Mouse (Mus musculus): ENCODE measurements at regions not wholly inside any gene's neighbourhood (a gene's known extent, or its start where the extent isn't known, plus 50 kb on each side); places are given as distances from the start of the nearest gene placed in this dataset.

- no peak for DNase-seq (ENCODE audit: low read depth, low spot score)
Measured at GRCm38 (mm10) chr10:44733641-44734040, 205.3 kb upstream of the Prdm1 start.

- DNase-seq (ENCODE audit: low read depth, low spot score): no peak
Measured at GRCm38 (mm10) chr10:44730721-44731120, 202.4 kb upstream of the Prdm1 start.

GRCm38 (mm10) chr10:44728963-44729362, 200.7 kb upstream of the Prdm1 start:
- DNase-seq (ENCODE audit: low read depth, low spot score): no peak

DNA sequence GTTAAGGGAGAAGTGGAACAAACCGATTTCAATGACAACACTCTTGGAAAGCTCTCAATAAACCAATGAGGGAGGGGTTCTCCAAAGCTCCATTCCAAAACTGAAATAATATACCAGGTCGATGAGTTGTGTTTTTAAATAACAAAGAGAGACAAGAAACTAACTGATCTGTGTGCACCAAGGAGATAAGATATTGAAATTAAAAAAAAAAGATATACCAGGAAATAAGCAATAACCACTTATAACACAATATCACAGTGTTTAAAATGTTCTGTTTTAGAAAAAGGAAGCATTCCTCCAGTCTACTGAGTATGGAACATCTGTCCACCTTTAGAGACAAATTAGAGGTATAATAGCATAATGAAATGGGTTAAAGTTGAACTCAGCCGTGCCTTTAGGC, 196.3 kb upstream of the Prdm1 start:
- no peak for DNase-seq (ENCODE audit: low read depth, low spot score)

DNA sequence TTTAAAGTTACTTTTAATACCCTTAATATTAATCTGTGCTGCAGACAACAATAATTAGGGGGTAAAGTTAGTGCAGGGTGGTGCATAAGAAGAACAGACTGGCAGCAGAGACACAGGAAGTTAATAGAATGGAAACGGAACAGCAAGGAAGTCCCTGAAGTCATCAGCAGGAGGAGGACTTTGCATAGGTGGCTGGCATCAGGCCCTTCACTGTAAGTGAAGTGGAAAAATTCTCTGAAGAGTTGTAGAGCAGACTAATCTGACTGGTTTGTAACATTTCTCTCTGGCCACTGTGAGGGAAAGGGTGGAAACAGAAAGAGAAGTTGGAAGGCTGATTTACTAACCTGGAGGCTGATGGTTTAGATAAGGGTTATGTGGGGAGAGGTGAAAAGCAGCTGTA, 195.5 kb upstream of the Prdm1 start:
- DNase-seq (ENCODE audit: low read depth, low spot score): peak; percentile 17

DNA sequence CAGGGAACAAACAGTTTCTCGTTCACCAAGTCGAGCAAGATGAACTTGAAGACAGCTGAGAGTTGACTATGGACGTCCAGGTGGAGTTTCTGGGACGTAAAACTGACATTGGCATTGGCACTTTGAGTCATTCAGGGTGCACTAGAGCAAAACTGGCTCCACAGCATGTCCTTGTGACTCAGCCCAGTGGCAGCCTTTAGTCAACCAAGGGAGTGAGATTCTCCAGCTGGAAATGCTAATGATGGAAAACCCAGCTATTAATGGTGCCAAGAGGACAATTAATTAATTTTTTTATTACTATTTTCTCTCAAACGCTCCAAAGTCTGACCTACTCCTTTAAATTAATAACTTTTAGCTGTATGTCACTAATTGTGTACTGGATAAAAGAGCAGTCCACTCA, 195.0 kb upstream of the Prdm1 start:
- DNase-seq (ENCODE audit: low read depth, low spot score): no peak

DNA sequence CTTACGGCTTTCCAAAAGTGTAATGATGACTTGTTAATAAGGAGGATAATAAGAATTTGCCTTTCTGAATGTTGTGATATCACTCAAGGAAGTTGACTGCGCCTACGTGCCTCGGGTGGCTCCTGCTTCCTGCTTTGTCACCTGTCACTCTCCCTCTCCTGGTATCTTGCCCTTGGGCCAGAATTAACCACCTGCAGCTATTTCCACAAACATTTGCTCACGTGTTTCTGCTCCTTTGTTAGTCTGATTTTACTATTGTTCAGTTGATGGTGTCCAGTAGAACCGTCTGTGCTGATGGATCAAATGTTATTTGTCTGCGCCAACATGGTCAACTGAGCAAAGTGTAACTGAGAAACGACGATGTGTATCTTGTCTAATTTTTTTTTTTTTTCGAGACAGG, 193.4 kb upstream of the Prdm1 start:
- no peak for DNase-seq (ENCODE audit: low read depth, low spot score)

- no peak for DNase-seq (ENCODE audit: low read depth, low spot score)
Measured at GRCm38 (mm10) chr10:44716612-44717011, 188.3 kb upstream of the Prdm1 start.

DNA sequence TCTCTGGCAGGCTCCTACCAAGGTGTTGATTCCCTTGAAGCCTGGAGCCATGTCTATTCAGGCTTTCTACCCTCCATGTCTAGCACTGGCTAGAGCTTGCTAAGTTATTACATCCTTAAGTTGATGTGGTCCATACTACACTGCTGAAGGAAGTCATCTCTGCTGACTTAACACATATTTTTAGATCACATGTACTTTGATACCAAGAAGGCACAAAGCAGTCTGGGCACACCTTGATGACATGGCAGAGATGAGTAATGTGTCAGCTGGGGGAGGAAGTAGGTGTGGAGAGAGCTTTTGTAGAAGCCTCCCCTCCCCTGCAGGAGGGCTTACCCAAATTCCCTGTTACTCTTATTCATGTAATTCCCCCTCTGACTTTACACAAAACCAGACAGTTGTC, 187.6 kb upstream of the Prdm1 start:
- DNase-seq (ENCODE audit: low read depth, low spot score): peak; percentile 11

GRCm38 (mm10) chr10:44708830-44709229, 180.5 kb upstream of the Prdm1 start:
- DNase-seq (ENCODE audit: low read depth, low spot score): peak; percentile 35

GRCm38 (mm10) chr10:44704143-44704542, 175.8 kb upstream of the Prdm1 start:
- peak; percentile 35 for DNase-seq (ENCODE audit: low read depth, low spot score)

DNA sequence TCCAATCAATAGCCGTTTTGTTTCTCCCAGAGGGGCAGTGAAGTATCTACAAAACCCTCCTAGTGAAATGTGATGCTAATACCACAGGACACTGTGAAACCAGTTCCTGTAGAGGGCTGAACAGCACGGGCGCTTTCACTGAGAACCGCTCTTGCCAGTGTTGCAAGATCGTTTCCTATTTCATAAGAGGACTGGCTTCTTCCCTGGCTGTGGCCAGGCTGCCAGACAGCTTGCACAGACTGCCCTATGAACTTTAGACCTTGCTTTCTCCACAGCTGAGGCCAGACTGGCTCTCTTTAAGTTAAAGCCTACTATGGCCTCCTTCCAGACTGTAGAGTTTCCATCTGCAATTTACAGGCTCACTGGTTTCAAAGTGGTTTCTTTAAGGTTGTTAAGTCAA, 173.8 kb upstream of the Prdm1 start:
- no peak for DNase-seq (ENCODE audit: low read depth, low spot score)

GRCm38 (mm10) chr10:44699988-44700537, 171.8 kb upstream of the Prdm1 start:
- DNase-seq (ENCODE audit: low read depth, low spot score): no peak

DNA sequence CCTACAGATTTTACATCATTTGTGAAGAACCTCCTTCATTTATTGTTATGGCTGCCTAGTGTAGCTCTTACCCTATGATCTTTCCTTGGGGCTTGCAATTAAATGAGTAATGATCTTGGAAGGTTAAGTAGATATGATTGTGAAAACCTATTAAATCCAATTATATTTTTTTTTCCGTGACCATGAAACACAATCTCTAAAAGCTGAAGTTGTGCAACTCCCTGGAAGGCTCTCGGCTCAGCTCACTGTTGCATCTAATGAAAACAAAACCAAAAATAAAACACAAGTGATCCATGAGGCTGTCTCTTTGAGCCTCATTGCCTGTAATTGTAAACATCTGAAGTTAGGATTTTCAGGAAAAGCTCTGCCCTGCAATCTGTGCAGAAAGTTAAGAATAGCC, 169.7 kb upstream of the Prdm1 start:
- no peak for DNase-seq (ENCODE audit: low read depth, low spot score)

DNA sequence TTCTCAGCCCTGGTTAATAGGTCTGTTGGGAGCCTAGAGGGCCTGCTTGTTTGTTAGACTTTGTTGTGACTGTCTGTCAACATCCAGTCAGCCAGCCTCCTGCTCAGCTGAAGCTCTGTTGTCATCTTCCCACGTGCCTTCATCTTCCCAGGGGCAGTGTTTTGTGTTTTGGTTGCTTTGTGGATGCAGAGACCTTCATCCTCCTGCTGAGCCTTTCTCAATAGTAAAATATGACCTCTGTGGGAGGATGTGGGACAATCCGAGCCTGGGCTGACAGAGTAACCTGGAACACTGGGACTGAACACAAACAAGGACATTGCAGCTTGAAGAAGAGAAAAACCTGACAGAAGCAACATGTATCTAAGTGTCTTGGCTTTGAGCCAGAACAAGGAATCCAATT, 168.7 kb upstream of the Prdm1 start:
- no peak for DNase-seq (ENCODE audit: low read depth, low spot score)

GRCm38 (mm10) chr10:44691590-44692327, 163.5 kb upstream of the Prdm1 start:
- DNase-seq (ENCODE audit: low read depth, low spot score): no peak

DNA sequence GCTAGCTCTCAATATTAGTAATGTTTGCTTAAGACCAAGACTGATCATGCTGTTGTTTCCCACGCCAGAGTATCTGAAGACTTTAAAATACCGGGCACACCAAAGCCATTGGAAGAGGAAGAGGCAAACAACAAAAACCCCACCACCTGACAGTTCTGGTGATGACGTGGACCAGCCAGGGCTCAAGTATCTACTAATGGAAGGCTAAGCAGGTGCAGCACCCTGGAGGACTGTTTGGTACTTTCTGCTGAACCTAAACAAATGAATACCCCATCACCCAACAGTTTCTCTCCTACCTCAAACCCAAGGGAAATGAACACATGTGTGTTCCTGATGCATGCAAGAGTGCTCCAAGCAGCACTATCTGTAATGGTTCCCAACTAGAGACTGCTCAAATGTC, 160.3 kb upstream of the Prdm1 start:
- DNase-seq (ENCODE audit: low read depth, low spot score): no peak

DNA sequence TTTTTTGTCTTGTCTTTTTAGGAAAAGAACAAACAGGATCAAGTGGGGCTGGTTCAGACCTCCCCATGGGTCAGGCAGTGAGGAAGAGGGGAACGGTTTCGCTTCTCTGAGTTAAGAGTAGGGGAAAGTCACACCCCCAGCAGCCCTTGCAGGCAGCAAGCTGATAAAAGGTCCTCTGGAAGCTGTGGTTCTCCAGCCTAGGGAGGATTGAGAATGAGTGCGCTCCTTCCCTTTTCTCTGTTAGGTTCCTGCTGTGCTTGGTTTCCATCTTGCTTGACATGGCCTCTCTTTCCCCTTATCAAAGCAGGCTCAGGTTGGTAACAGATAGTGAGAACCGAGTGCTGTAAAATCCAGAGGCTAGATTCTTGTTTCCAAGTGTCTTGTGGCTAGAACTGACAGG, 157.8 kb upstream of the Prdm1 start:
- DNase-seq (ENCODE audit: low read depth, low spot score): no peak

- DNase-seq (ENCODE audit: low read depth, low spot score): no peak
Measured at GRCm38 (mm10) chr10:44685215-44685614, 156.9 kb upstream of the Prdm1 start.

- DNase-seq (ENCODE audit: low read depth, low spot score): peak; percentile 13
Measured at GRCm38 (mm10) chr10:44676506-44676905, 148.2 kb upstream of the Prdm1 start.

DNA sequence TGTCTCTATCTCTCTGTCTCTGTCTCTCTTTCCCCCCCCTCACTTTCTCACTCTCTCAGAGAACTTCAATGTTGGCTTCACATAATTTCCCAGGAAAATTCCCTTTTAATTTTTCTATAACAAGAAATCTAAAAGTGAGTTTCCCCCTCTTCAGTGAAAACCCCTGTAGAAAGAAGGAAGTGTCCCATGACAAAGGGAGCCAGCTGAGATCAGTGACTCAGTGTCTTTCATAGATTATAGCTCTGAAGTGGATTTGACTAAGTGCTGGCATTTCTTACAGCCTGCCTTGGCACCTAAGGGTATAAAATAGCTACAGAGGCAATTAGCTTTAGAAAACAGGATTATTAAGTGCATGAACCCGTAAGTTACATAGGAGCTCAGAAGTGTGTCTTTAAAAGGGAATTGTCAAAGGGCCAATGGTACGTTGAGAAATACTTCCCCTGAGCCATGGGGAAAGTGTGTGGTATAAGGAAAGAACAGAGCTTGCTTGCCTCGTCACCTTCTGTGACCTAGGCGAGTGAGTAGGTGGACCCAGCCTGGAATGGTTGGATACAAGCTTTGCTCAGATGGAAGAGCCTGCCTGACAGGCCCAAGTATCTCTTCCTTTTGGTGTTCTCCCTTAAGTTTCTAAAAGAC, 137.3 kb upstream of the Prdm1 start:
- DNase-seq (ENCODE audit: low read depth, low spot score): no peak

GRCm38 (mm10) chr10:44659499-44659898, 131.2 kb upstream of the Prdm1 start:
- DNase-seq (ENCODE audit: low read depth, low spot score): no peak

DNA sequence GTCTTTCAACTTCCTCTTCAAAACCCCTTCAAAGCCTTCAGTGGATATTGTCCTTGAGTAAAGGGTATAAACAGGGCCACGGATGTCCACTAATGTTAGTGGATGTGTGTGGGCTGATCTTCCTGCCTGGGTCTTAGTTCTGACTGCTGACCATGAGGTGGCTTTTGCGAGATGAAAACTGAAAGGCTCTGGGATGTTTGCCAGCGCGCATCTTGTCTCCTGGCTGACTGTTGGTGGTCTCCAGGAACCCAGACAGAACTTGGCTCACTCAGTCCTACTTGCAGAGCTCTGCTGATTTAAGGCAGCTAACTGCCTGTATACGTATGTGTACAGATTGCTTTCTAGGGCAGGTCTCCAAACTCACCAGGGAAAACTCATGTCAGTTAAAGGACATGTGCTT, 125.5 kb upstream of the Prdm1 start:
- DNase-seq (ENCODE audit: low read depth, low spot score): no peak
